Mouse (Mus musculus) forebrain, embryonic 16.5 days (tissue): ENCODE results near the gene Htr3a. TPM values are rescaled to one million over a fixed set of nuclear protein-coding genes. Genes with fewer than 3 reads are reported as not detected.

ENCODE experiments used
- ATAC-seq: fragments of 200-750 bp; cut with Nextera tagmentation; 2 replicates; pipeline ENCODE4 v1.8.0; 2017; ENCODE audit warnings: mild to moderate bottlenecking, moderate library complexity
- H3K27ac ChIP-seq: fragments of 300-500 bp; sonication (generic); 2 replicates; pipeline ENCODE4 v1.5.1; 2014; ENCODE audit warnings: low read length, control low read depth
- H3K27me3 ChIP-seq: fragments of 300-500 bp; sonication (generic); replicated peaks from 2 replicates; pipeline ENCODE4 v1.6.1; 2014; ENCODE audit warnings: low read length; ENCODE audit not compliant: control insufficient read depth, insufficient read depth
- H3K36me3 ChIP-seq: fragments of 300-500 bp; sonication (generic); 2 replicates; pipeline ENCODE4 v1.6.1; 2014; ENCODE audit not compliant: control insufficient read depth, insufficient read depth
- H3K4me1 ChIP-seq: fragments of 300-500 bp; sonication (generic); replicated peaks from 2 replicates; pipeline ENCODE4 v1.6.1; 2014; ENCODE audit warnings: low read length; ENCODE audit not compliant: control insufficient read depth, insufficient read depth
- H3K4me2 ChIP-seq: fragments of 300-500 bp; sonication (generic); 2 replicates; pipeline ENCODE4 v1.6.1; 2014; ENCODE audit warnings: mild to moderate bottlenecking, low read length, control low read depth
- H3K4me3 ChIP-seq: fragments of 300-500 bp; sonication (generic); replicated peaks from 2 replicates; pipeline ENCODE4 v1.5.1; 2014; ENCODE audit warnings: mild to moderate bottlenecking, low read length, control low read depth
- H3K9ac ChIP-seq: fragments of 300-500 bp; sonication (generic); replicated peaks from 2 replicates; pipeline ENCODE4 v1.6.1; 2014; ENCODE audit warnings: low read depth, low read length, control low read depth
- H3K9me3 ChIP-seq: fragments of 300-500 bp; sonication (generic); 2 replicates; pipeline ENCODE4 v1.6.1; 2016; ENCODE audit warnings: low read length; ENCODE audit not compliant: control insufficient read depth
- WGBS: fragments of 180-500 bp; shearing (Covaris S2); extraction: QIAGEN DNeasy Blood & Tissue Kit; methylation state at CpG from one replicate; pipeline ENCODE4 v1.1.7; 2014; 5-methylcytosine and 5-hydroxymethylcytosine counted together
- polyA plus RNA-seq: library from polyadenylated mRNA; unstranded; fragments of >200 nt; fragmentation: Nextera tagmentation; extraction: Ambion mirVana; gene quantifications from 2 replicates; pipeline ENCODE4 v1.2.1, GENCODE M21; 2015

Gene Htr3a
- polyA plus RNA-seq, 1 experiment from 2014 or later: 5.9 TPM

DNA sequence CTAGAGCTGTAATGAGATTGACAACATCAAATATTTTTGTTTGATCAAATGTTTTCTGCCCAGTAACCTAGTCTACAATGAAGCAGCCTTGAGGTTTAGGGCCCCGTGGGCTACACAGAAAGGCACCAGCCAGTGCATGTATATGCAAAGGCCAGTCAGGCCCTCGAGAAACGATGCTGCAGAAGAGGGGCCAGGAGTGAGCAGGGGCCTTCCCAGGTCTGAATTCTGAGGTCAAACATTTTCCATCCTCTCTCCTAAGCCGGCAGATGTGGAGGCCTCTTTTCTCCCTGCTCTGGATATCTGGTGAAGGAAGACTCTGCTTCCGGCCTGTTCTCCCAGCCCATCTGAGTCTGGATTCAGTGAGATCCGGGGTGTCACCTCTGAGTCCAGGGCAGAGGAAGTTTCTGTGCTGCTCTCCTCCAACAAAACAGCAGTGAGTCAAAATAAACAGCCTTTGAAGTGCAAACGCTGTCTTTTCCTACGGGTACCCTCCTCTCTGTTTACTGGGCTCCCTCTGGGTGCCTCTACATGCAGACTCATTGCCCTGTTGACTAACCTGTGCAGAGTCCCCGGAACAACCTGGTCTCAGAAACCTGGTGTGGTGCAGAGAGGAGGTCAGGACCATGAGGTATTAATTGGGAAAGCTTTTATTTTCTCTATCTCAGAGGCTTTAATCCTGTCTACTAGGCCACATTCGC lies 50.9 kb downstream of the Htr3a start:
- 0 out of 2 replicates have a peak, but pooled peaks have one; percentile 28 for ATAC-seq
- WGBS: 24% methylated on average over 10 of the region's 10 CpGs
- H3K27me3 ChIP-seq: 0 out of 2 replicates have a peak, but pooled peaks cover 2% of the 10 kb centered on the region

DNA sequence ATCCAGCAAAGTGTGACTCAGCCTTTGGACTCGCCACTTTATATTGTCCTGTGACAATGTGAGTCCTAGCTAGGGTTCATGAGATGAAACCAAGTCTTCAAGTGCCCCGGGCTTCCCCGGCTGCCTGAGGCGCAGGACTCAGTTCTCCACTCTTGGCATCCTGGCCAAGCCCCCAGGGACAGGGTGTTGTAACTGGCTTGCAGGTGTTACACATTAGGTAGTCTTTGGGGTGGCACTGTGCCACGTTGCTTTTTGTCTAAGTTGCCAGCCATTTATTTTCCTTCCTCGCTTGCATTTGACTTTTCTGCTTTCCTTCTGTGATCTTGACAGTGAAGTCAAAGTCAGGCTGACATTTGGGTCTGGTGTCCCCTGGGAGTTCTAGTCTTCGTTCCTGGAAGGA lies 53.0 kb downstream of the Htr3a start:
- no peak for ATAC-seq
- Histone ChIP-seq H3K9me3 (no peaks in the 10 kb centered on the region), H3K4me2 (no peak overlapping the region), H3K36me3 (no peaks in the 10 kb centered on the region), H3K9ac (no peak overlapping the region), H3K4me1 (no peaks in the 10 kb centered on the region), H3K4me3 (no peak overlapping the region), H3K27ac (no peak overlapping the region), H3K27me3 (0 out of 2 replicates have a peak, but pooled peaks cover 2% of the 10 kb centered on the region)
- 72% methylated on average over 7 of the region's 7 CpGs for WGBS

More for the DNA sequence above, 50.9 kb downstream of the Htr3a start:
- no peak overlapping the region for H3K9ac ChIP-seq
- no peaks in the 10 kb centered on the region for H3K36me3 ChIP-seq
- H3K27ac ChIP-seq: no peak overlapping the region
- no peak overlapping the region for H3K4me3 ChIP-seq
- no peak overlapping the region for H3K4me2 ChIP-seq
- no peaks in the 10 kb centered on the region for H3K9me3 ChIP-seq
- no peaks in the 10 kb centered on the region for H3K4me1 ChIP-seq

DNA sequence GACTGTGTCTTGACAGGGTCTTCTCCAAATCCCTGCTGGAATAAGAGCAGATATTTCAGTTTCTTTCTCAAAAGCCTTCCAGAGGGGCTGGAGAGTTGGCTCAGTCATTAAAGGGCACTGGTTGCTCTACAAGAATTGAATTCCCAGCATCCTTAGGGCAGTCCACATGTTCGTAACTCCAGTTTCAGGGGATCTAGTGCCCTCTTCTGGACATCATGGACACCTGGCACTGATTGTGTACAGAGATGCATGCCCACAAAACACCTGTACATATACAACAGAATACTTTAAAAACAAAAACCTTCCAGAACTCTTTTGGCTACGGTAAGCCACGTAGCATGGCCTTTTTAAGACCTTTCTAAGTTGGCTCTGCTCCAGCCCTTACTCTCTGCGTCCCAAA lies 54.7 kb downstream of the Htr3a start:
- Histone ChIP-seq H3K27ac (no peak overlapping the region), H3K36me3 (no peaks in the 10 kb centered on the region), H3K9ac (no peak overlapping the region), H3K4me1 (no peaks in the 10 kb centered on the region), H3K4me3 (no peak overlapping the region), H3K9me3 (no peaks in the 10 kb centered on the region), H3K27me3 (no peaks in the 10 kb centered on the region), H3K4me2 (no peak overlapping the region)
- no peak for ATAC-seq
- WGBS: 85% methylated on average over 4 of the region's 4 CpGs

DNA sequence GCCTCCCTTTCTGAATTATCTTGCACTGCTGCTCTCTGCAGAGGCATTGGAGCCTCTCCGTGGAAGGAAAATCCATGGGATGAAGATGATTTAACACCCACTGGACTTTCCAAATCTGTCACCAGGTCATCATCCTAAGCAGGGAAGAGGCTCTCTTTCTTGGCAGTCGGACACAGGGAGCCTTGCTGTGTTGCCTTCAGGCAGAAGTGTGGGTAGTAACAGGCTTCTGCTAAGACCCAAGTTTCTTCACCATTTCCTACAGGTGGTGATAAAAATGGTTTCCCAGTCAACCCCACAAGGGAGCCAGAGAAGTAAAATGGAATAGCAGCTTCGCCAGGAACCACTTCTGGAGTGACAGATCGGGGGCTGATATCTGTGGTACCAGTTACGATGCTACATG lies 61.4 kb downstream of the Htr3a start:
- no peaks in the 10 kb centered on the region for H3K36me3 ChIP-seq
- no peaks in the 10 kb centered on the region for H3K9me3 ChIP-seq
- 90% methylated on average over 5 of the region's 5 CpGs for WGBS
- no peak overlapping the region for H3K4me3 ChIP-seq
- no peaks in the 10 kb centered on the region for H3K27me3 ChIP-seq
- no peak overlapping the region for H3K4me2 ChIP-seq
- no peak for ATAC-seq
- H3K27ac ChIP-seq: no peak overlapping the region
- H3K9ac ChIP-seq: no peak overlapping the region
- H3K4me1 ChIP-seq: no peaks in the 10 kb centered on the region

Other genes starting within 250 kb of the Htr3a start
- 5.1 and 6.1 TPM in 2 replicates for gene Zbtb16, start 74.9 kb downstream of the Htr3a start, polyA plus RNA-seq
- not detected in 2 replicates for gene Htr3b, start 53.9 kb upstream of the Htr3a start, polyA plus RNA-seq
- 36.8 and 40.5 TPM in 2 replicates for gene Usp28, start 74.3 kb upstream of the Htr3a start, polyA plus RNA-seq
- 31.0 and 32.2 TPM in 2 replicates for gene Zw10, start 144.5 kb upstream of the Htr3a start, polyA plus RNA-seq
- gene Tmprss5, start 170.2 kb upstream of the Htr3a start, polyA plus RNA-seq: 0.98 and 1.8 TPM in 2 replicates